15 mouse cellular contexts compared by ENCODE assay signal in genomic region chr8:85500460-85500859, GRCm38 (mm10). TPM values are rescaled to one million over a fixed set of nuclear protein-coding genes. Genes with fewer than 3 reads are reported as not detected.
DNase-seq lines count a peak whose midpoint lies in the region; ATAC-seq and TF ChIP-seq lines count a peak whose summit lies in the region.
"Had no signal": no experiment of that assay in that cellular context is flagged by ENCODE, and none has a peak within 500 bp of the region (broad histone marks: within the 10 kb centered on the region; RNA-seq: fewer than 3 reads in every experiment).

No protein-coding gene starts in this region.

- no peak overlapping the region for H3K4me3 ChIP-seq in heart, postnatal 0 days (ENCODE audit: low read depth, low read length)
- no peak overlapping the region for H3K4me3 ChIP-seq in heart, embryonic 11.5 days (ENCODE audit: low read depth, low read length)
- H3K4me3 ChIP-seq in E14TG2a.4 (replicated peaks; ENCODE audit: low read length): 0 out of 2 replicates have a peak overlapping the region, but pooled peaks have one; percentile 23
- H3K4me3 ChIP-seq in forebrain, postnatal 0 days (ENCODE audit: low read depth, low read length): no peak overlapping the region
- H3K4me3 ChIP-seq in midbrain, embryonic 15.5 days: no peak overlapping the region
- H3K4me3 ChIP-seq: embryonic facial prominence, embryonic 13.5 days had no signal

- 69% methylated on average over 10 of the region's 10 CpGs for WGBS in heart, postnatal 0 days
- 82% methylated on average over 10 of the region's 10 CpGs for WGBS in heart, embryonic 11.5 days (ENCODE audit: insufficient replicate concordance)
- WGBS in forebrain, postnatal 0 days: 87% methylated on average over 10 of the region's 10 CpGs
- 94% methylated on average over 10 of the region's 10 CpGs for WGBS in midbrain, embryonic 15.5 days

- H3K27me3 ChIP-seq in heart, postnatal 0 days (ENCODE audit: control insufficient read depth, insufficient read depth, low read length): no peaks in the 10 kb centered on the region
- no peaks in the 10 kb centered on the region for H3K27me3 ChIP-seq in heart, embryonic 11.5 days (ENCODE audit: control insufficient read depth, insufficient read depth, low read length)
- no peaks in the 10 kb centered on the region for H3K27me3 ChIP-seq in E14TG2a.4 (ENCODE audit: insufficient read depth, low read length)
- H3K27me3 ChIP-seq in forebrain, postnatal 0 days (ENCODE audit: insufficient read depth, low read length): no peaks in the 10 kb centered on the region
- no peaks in the 10 kb centered on the region for H3K27me3 ChIP-seq in midbrain, embryonic 15.5 days (replicated peaks)
- H3K27me3 ChIP-seq: embryonic facial prominence, embryonic 13.5 days had no signal

- no peak for DNase-seq in heart, postnatal 0 days (ENCODE audit: low spot score)
- no peak for DNase-seq in forebrain, postnatal 0 days
- no peak for DNase-seq in left cerebral cortex, postnatal 14 days (ENCODE audit: low spot score in 2 of 2)
- no peak for DNase-seq in left cerebral cortex, postnatal 36 days (ENCODE audit: low spot score in 2 of 2)
- no peak for DNase-seq in kidney, adult 18-20 months
- DNase-seq: adrenal gland, postnatal 25 days; kidney, adult 2 months; thymus, postnatal 36 days had no signal

- no peak for TF ChIP-seq EP300 in heart, postnatal 0 days (IDR thresholded peaks at IDR 0.05; ENCODE audit: low read depth)

- no peak for TF ChIP-seq CTCF in heart, postnatal 0 days (IDR thresholded peaks at IDR 0.05; ENCODE audit: low read depth)
- no peak for TF ChIP-seq CTCF in E14TG2a.4 (conservative IDR thresholded peaks at IDR 0.05; ENCODE audit: low read length)
- TF ChIP-seq CTCF in forebrain, postnatal 0 days (IDR thresholded peaks at IDR 0.05; ENCODE audit: low read depth): no peak

- H3K9me3 ChIP-seq in heart, postnatal 0 days (replicated peaks; ENCODE audit: control insufficient read depth, low read length): no peaks in the 10 kb centered on the region
- H3K9me3 ChIP-seq in heart, embryonic 11.5 days (replicated peaks; ENCODE audit: control insufficient read depth, low read length): no peaks in the 10 kb centered on the region
- H3K9me3 ChIP-seq in E14TG2a.4 (ENCODE audit: low read length): no peaks in the 10 kb centered on the region
- H3K9me3 ChIP-seq in forebrain, postnatal 0 days (ENCODE audit: low read length): no peaks in the 10 kb centered on the region
- no peaks in the 10 kb centered on the region for H3K9me3 ChIP-seq in midbrain, embryonic 15.5 days
- H3K9me3 ChIP-seq: embryonic facial prominence, embryonic 13.5 days had no signal

- no peak overlapping the region for H3K9ac ChIP-seq in heart, postnatal 0 days (replicated peaks; ENCODE audit: low read depth, low read length)
- H3K9ac ChIP-seq in heart, embryonic 11.5 days (ENCODE audit: low read depth, low read length): no peak overlapping the region
- no peak overlapping the region for H3K9ac ChIP-seq in forebrain, postnatal 0 days
- H3K9ac ChIP-seq in midbrain, embryonic 15.5 days: no peak overlapping the region
- H3K9ac ChIP-seq: embryonic facial prominence, embryonic 13.5 days had no signal

- peak overlapping the region; percentile 25; the same call in 1 of the 2 replicates for H3K27ac ChIP-seq in heart, postnatal 0 days (ENCODE audit: low read depth)
- H3K27ac ChIP-seq in heart, embryonic 11.5 days (ENCODE audit: low read depth, low read length): no peak overlapping the region
- peak overlapping the region; percentile 50; the same call in 1 of the 2 replicates for H3K27ac ChIP-seq in forebrain, postnatal 0 days (ENCODE audit: low read depth, low read length)
- peak overlapping the region; percentile 10 for H3K27ac ChIP-seq in midbrain, embryonic 15.5 days
- H3K27ac ChIP-seq: embryonic facial prominence, embryonic 13.5 days had no signal

- H3K4me2 ChIP-seq in heart, postnatal 0 days (ENCODE audit: low read depth, low read length): no peak overlapping the region
- no peak overlapping the region for H3K4me2 ChIP-seq in heart, embryonic 11.5 days
- H3K4me2 ChIP-seq in forebrain, postnatal 0 days (ENCODE audit: low read depth): no peak overlapping the region
- H3K4me2 ChIP-seq in midbrain, embryonic 15.5 days: no peak overlapping the region
- H3K4me2 ChIP-seq: embryonic facial prominence, embryonic 13.5 days; liver, embryonic 11.5 days had no signal

- H3K4me1 ChIP-seq in heart, postnatal 0 days (ENCODE audit: control insufficient read depth, insufficient read depth): peaks cover 6% of the 10 kb centered on the region
- 0 out of 2 replicates have a peak, but pooled peaks cover 4% of the 10 kb centered on the region for H3K4me1 ChIP-seq in heart, embryonic 11.5 days (ENCODE audit: control insufficient read depth, insufficient read depth, low read length)
- H3K4me1 ChIP-seq in E14TG2a.4 (replicated peaks; ENCODE audit: low read depth, low read length): peaks cover 90% of the 10 kb centered on the region
- no peaks in the 10 kb centered on the region for H3K4me1 ChIP-seq in forebrain, postnatal 0 days (ENCODE audit: insufficient read depth)
- peaks cover 4% of the 10 kb centered on the region for H3K4me1 ChIP-seq in midbrain, embryonic 15.5 days

- H3K36me3 ChIP-seq in heart, postnatal 0 days (replicated peaks; ENCODE audit: control insufficient read depth, insufficient read depth, low read length): no peaks in the 10 kb centered on the region
- peaks cover 3% of the 10 kb centered on the region; the same call in 1 of the 2 replicates for H3K36me3 ChIP-seq in heart, embryonic 11.5 days (ENCODE audit: control insufficient read depth, insufficient read depth, low read length)
- H3K36me3 ChIP-seq in E14TG2a.4 (ENCODE audit: insufficient read depth, low read length): peaks cover 74% of the 10 kb centered on the region
- H3K36me3 ChIP-seq in forebrain, postnatal 0 days (ENCODE audit: insufficient read depth): peaks cover 24% of the 10 kb centered on the region
- peaks cover 13% of the 10 kb centered on the region; the same call in 1 of the 2 replicates for H3K36me3 ChIP-seq in midbrain, embryonic 15.5 days (replicated peaks)

- intact Hi-C loops in left cerebral cortex, postnatal 14 days (cut with DNase I): no loop called here
- intact Hi-C loops in left cerebral cortex, postnatal 36 days (cut with DNase I): no loop called here

- no peak for ATAC-seq in heart, postnatal 0 days (ENCODE audit: insufficient read depth, low read depth)
- ATAC-seq in heart, embryonic 11.5 days (replicated peaks; ENCODE audit: insufficient number of reproducible peaks, low FRiP score, low TSS enrichment): no peak
- no peak; the same call in 1 of the 2 replicates for ATAC-seq in forebrain, postnatal 0 days
- no peak; the same call in 1 of the 2 replicates for ATAC-seq in midbrain, embryonic 15.5 days (replicated peaks)
- ATAC-seq: lung, postnatal 0 days had no signal

RNA-seq across cellular contexts. Expression of gene Gpt2, which starts 8.1 kb away (rescaled TPM):
- total RNA-seq in heart, postnatal 0 days (2014; rRNA removed; ENCODE audit: low replicate concordance): 16.3 and 25.1 TPM in 2 replicates
- 5.9 and 6.7 TPM in 2 replicates for polyA plus RNA-seq in heart, postnatal 0 days (2015; fragmentation: Nextera tagmentation; extraction: Ambion mirVana)
- 13.6 and 13.9 TPM in 2 replicates for polyA plus RNA-seq in heart, embryonic 11.5 days (2014; fragmentation: Nextera tagmentation; extraction: Ambion mirVana)
- 50.2 and 51.5 TPM in 2 replicates for total RNA-seq in forebrain, postnatal 0 days (2014; rRNA removed)
- 18.8 and 24.5 TPM in 2 replicates for polyA plus RNA-seq in forebrain, postnatal 0 days (2015; fragmentation: Nextera tagmentation; extraction: Ambion mirVana)
- polyA plus RNA-seq in midbrain, embryonic 15.5 days (2015; fragmentation: Nextera tagmentation; extraction: Ambion mirVana): 39.3 and 40.1 TPM in 2 replicates
- 10 to 100 TPM; 50.3 to 70.2 TPM for total RNA-seq in left cerebral cortex, postnatal 14 days (2021)
- total RNA-seq in left cerebral cortex, postnatal 36 days (2021): 10 to 100 TPM; 56.3 to 60.1 TPM
- total RNA-seq: monocyte, adult 5-6 weeks had no signal

RNA-seq across cellular contexts. Expression of gene Dnaja2, which starts 54.7 kb away (rescaled TPM):
- 72.3 and 104 TPM in 2 replicates for total RNA-seq in heart, postnatal 0 days (2014; rRNA removed; ENCODE audit: low replicate concordance)
- polyA plus RNA-seq in heart, postnatal 0 days (2015; fragmentation: Nextera tagmentation; extraction: Ambion mirVana): 150 and 161 TPM in 2 replicates
- 142 and 161 TPM in 2 replicates for polyA plus RNA-seq in heart, embryonic 11.5 days (2014; fragmentation: Nextera tagmentation; extraction: Ambion mirVana)
- 87.3 and 89.7 TPM in 2 replicates for total RNA-seq in forebrain, postnatal 0 days (2014; rRNA removed)
- 164 and 166 TPM in 2 replicates for polyA plus RNA-seq in forebrain, postnatal 0 days (2015; fragmentation: Nextera tagmentation; extraction: Ambion mirVana)
- polyA plus RNA-seq in midbrain, embryonic 15.5 days (2015; fragmentation: Nextera tagmentation; extraction: Ambion mirVana): 175 and 178 TPM in 2 replicates
- 100 to 1,000 TPM; 198 to 202 TPM for total RNA-seq in left cerebral cortex, postnatal 14 days (2021)
- 100 to 1,000 TPM; 179 to 197 TPM for total RNA-seq in left cerebral cortex, postnatal 36 days (2021)
